Mouse (Mus musculus) CH12.LX (cell line): ENCODE data around the gene Tmem59l. TPM values are rescaled to one million over a fixed set of nuclear protein-coding genes. Genes with fewer than 3 reads are reported as not detected.

Experiments
- DNase-seq: peaks from one replicate; pipeline ENCODE4 v3.0.0-alpha.2; 2013; ENCODE audit errors: extremely low read depth
- H3K27ac ChIP-seq: 2 replicates; pipeline ENCODE4 v1.5.1; 2012; ENCODE audit warnings: low read depth, mild to moderate bottlenecking, control low read depth, moderate library complexity; ENCODE audit not compliant: insufficient read depth
- H3K27me3 ChIP-seq: replicated peaks from 2 replicates; pipeline ENCODE3; 2012; ENCODE audit warnings: inconsistent platforms
- H3K36me3 ChIP-seq, 2 experiments: replicated peaks in 1 of 2; 2 replicates each; pipeline versions ENCODE3 to v1.6.1; 2012; ENCODE audit warnings: inconsistent platforms in 1 of 2, low read length in 1 of 2, mild to moderate bottlenecking in 1 of 2, mixed read lengths in 1 of 2, moderate library complexity in 1 of 2; ENCODE audit not compliant: control insufficient read depth in 1 of 2, insufficient read depth in 1 of 2
- H3K4me1 ChIP-seq, 2 experiments: 2 replicates each; pipeline ENCODE4 v1.6.1; 2012; ENCODE audit warnings: inconsistent platforms in 1 of 2, moderate library complexity in 1 of 2; ENCODE audit not compliant: insufficient read depth in 2 of 2, control insufficient read depth in 1 of 2
- H3K4me2 ChIP-seq: 2 replicates; pipeline ENCODE4 v1.6.1; 2012; ENCODE audit warnings: low read depth, mild to moderate bottlenecking, control low read depth; ENCODE audit not compliant: poor library complexity, insufficient read depth, severe bottlenecking
- H3K4me3 ChIP-seq, 3 experiments: fragments of 150-350 bp in 1 of 3; sonication (generic) in 1 of 3; replicated peaks in 1 of 3; 2 replicates each; pipeline versions ENCODE3 to v1.5.1; 2011 to 2012; ENCODE audit warnings: low read depth in 2 of 3, low read length in 2 of 3, mild to moderate bottlenecking in 2 of 3, moderate library complexity in 2 of 3, control low read depth in 1 of 3, improper control_type of control experiment in 1 of 3, inconsistent platforms in 1 of 3, mixed read lengths in 1 of 3; ENCODE audit not compliant: poor library complexity in 1 of 3
- H3K79me2 ChIP-seq: replicated peaks from 2 replicates; pipeline ENCODE4 v1.6.1; 2012; ENCODE audit warnings: mild to moderate bottlenecking, moderate library complexity; ENCODE audit not compliant: control insufficient read depth, poor library complexity, insufficient read depth, severe bottlenecking; ENCODE audit errors: extremely low read depth
- H3K9ac ChIP-seq: 2 replicates; pipeline ENCODE4 v1.6.1; 2012; ENCODE audit warnings: low read depth, mild to moderate bottlenecking, control low read depth, moderate library complexity; ENCODE audit not compliant: insufficient read depth
- H3K9me3 ChIP-seq: replicated peaks from 2 replicates; pipeline ENCODE3; 2012; ENCODE audit warnings: low read length, inconsistent platforms, mixed read lengths
- BHLHE40 ChIP-seq: IDR thresholded peaks from 2 replicates; pipeline ENCODE4 v1.6.1; 2011; ENCODE audit warnings: mild to moderate bottlenecking, low read depth, low read length, improper control_type of control experiment
- CHD2 ChIP-seq: IDR thresholded peaks from 2 replicates; pipeline ENCODE4 v1.6.1; 2011; ENCODE audit warnings: low read length, improper control_type of control experiment
- CTCF ChIP-seq, 2 experiments: IDR thresholded peaks in 1 of 2; conservative IDR thresholded peaks in 1 of 2; 2 replicates each; pipeline ENCODE4 v1.5.1; 2011 to 2012; ENCODE audit warnings: low read depth in 2 of 2, low read length in 2 of 2, improper control_type of control experiment in 1 of 2, inconsistent platforms in 1 of 2, mild to moderate bottlenecking in 1 of 2, moderate library complexity in 1 of 2
- E2F4 ChIP-seq: IDR thresholded peaks from 2 replicates; pipeline ENCODE4 v1.6.1; 2011; ENCODE audit warnings: low read depth, low read length, improper control_type of control experiment; ENCODE audit not compliant: insufficient replicate concordance
- EP300 ChIP-seq: IDR thresholded peaks from 2 replicates; pipeline ENCODE4 v1.6.1; 2011; ENCODE audit warnings: low read length, improper control_type of control experiment
- GABPA ChIP-seq: IDR thresholded peaks from 2 replicates; pipeline ENCODE4 v1.6.1; 2012; ENCODE audit warnings: low read depth, low read length, improper control_type of control experiment, inconsistent platforms; ENCODE audit not compliant: insufficient replicate concordance
- HCFC1 ChIP-seq: IDR thresholded peaks from 2 replicates; pipeline ENCODE4 v1.6.1; 2012; ENCODE audit warnings: low read depth, mild to moderate bottlenecking, inconsistent platforms, low read length, improper control_type of control experiment
- JUN ChIP-seq: IDR thresholded peaks from 2 replicates; pipeline ENCODE4 v1.6.1; 2011; ENCODE audit warnings: low read depth, mild to moderate bottlenecking, low read length, improper control_type of control experiment, moderate library complexity; ENCODE audit not compliant: insufficient read depth
- KAT2A ChIP-seq: IDR thresholded peaks from 2 replicates; pipeline ENCODE4 v1.6.1; 2012; ENCODE audit warnings: low read length, improper control_type of control experiment, inconsistent platforms; ENCODE audit not compliant: insufficient replicate concordance
- MAX ChIP-seq: IDR thresholded peaks from 2 replicates; pipeline ENCODE4 v1.6.1; 2011; ENCODE audit warnings: low read length, improper control_type of control experiment
- MAZ ChIP-seq: IDR thresholded peaks from 2 replicates; pipeline ENCODE4 v1.6.1; 2012; ENCODE audit warnings: low read depth, mild to moderate bottlenecking, inconsistent platforms, low read length, improper control_type of control experiment, moderate library complexity
- MEF2A ChIP-seq: IDR thresholded peaks from 2 replicates; pipeline ENCODE4 v1.6.1; 2014; ENCODE audit warnings: low read depth, mild to moderate bottlenecking, inconsistent platforms, low read length, improper control_type of control experiment, borderline replicate concordance
- MXI1 ChIP-seq: IDR thresholded peaks from 2 replicates; pipeline ENCODE4 v1.6.1; 2011; ENCODE audit warnings: mild to moderate bottlenecking, low read depth, low read length, improper control_type of control experiment
- MYC ChIP-seq: IDR thresholded peaks from 2 replicates; pipeline ENCODE4 v1.6.1; 2011; ENCODE audit warnings: low read depth, mild to moderate bottlenecking, improper control_type of control experiment, low read length
- NELFE ChIP-seq: IDR thresholded peaks from 2 replicates; pipeline ENCODE4 v1.6.1; 2011; ENCODE audit warnings: low read depth, low read length, improper control_type of control experiment
- NRF1 ChIP-seq: IDR thresholded peaks from 2 replicates; pipeline ENCODE4 v1.6.1; 2014; ENCODE audit warnings: low read depth, mild to moderate bottlenecking, inconsistent platforms, low read length, improper control_type of control experiment, moderate library complexity
- POLR2A ChIP-seq: IDR thresholded peaks from 2 replicates; pipeline ENCODE4 v1.6.1; 2011; ENCODE audit warnings: low read depth, mild to moderate bottlenecking, improper control_type of control experiment, low read length
- POLR2AphosphoS2 ChIP-seq: IDR thresholded peaks from 2 replicates; pipeline ENCODE4 v1.6.1; 2011; ENCODE audit warnings: low read depth, low read length, improper control_type of control experiment
- SIN3A ChIP-seq: IDR thresholded peaks from 2 replicates; pipeline ENCODE4 v1.6.1; 2012; ENCODE audit warnings: low read length, improper control_type of control experiment, inconsistent platforms
- SMC3 ChIP-seq: IDR thresholded peaks from 2 replicates; pipeline ENCODE4 v1.6.1; 2011; ENCODE audit warnings: low read depth, low read length, improper control_type of control experiment
- TCF12 ChIP-seq: IDR thresholded peaks from 2 replicates; pipeline ENCODE4 v1.6.1; 2014; ENCODE audit warnings: low read depth, mild to moderate bottlenecking, inconsistent platforms, low read length, improper control_type of control experiment
- UBTF ChIP-seq: IDR thresholded peaks from 2 replicates; pipeline ENCODE4 v1.6.1; 2012; ENCODE audit warnings: low read depth, mild to moderate bottlenecking, inconsistent platforms, low read length, improper control_type of control experiment, moderate library complexity
- USF1 ChIP-seq: IDR thresholded peaks from 2 replicates; pipeline ENCODE4 v1.6.1; 2014; ENCODE audit warnings: low read depth, mild to moderate bottlenecking, inconsistent platforms, low read length, improper control_type of control experiment
- ZKSCAN1 ChIP-seq: IDR thresholded peaks from 2 replicates; pipeline ENCODE4 v1.6.1; 2012; ENCODE audit warnings: low read depth, inconsistent platforms, low read length, improper control_type of control experiment, borderline replicate concordance
- ZMIZ1 ChIP-seq: IDR thresholded peaks from 2 replicates; pipeline ENCODE4 v1.6.1; 2012; ENCODE audit warnings: low read depth, mild to moderate bottlenecking, inconsistent platforms, low read length, improper control_type of control experiment
- dilution Hi-C: fragments of 300-500 bp; cut with MboI; formaldehyde crosslinking; loops from 2 replicates; pipeline ENCODE4 v1.14.3; 2020; ENCODE audit warnings: low sequenced_read_pairs; ENCODE audit not compliant: extremely low pct_unique_long_range_greater_than_20kb, extremely low pct_ligation_motif_present
- in situ Hi-C: fragments of 300-500 bp; cut with MboI; formaldehyde crosslinking; loops from 3 replicates; pipeline ENCODE4 v1.14.3; 2019; ENCODE audit warnings: low sequenced_read_pairs, low pct_ligation_motif_present, low pct_unique_long_range_greater_than_20kb, mixed read lengths
- polyA plus RNA-seq: library from polyadenylated mRNA; unstranded; fragments of >175 nt; gene quantifications from 2 replicates; pipeline ENCODE4 v1.2.1, GENCODE M21; 2012; ENCODE audit warnings: low read depth; ENCODE audit not compliant: insufficient read length
- total RNA-seq, 2 experiments: library from RNA; depleted of rRNA; stranded (reverse); fragments of 300-350 nt in 1 of 2; fragments of >200 nt in 1 of 2; gene quantifications; 2 replicates each; pipeline ENCODE4 v1.2.3; 2012 to 2014

Gene Tmem59l
- total and polyA plus RNA-seq, 3 experiments = not detected

- Histone ChIP-seq H3K9ac (no peak overlapping the region), H3K9me3 (no peaks in the 10 kb centered on the region), H3K79me2 (no peaks in the 10 kb centered on the region), H3K4me2 (peak overlapping the region; percentile 26), H3K36me3 (no peaks in the 10 kb centered on the region), H3K4me1 (peaks cover 10 to 25% of the 10 kb centered on the region in 2 experiments), H3K4me3 (peak overlapping the region in 1 of 3 experiments; percentile 9), H3K27ac (no peak overlapping the region), H3K27me3 (peaks cover 96% of the 10 kb centered on the region)
- no peak for DNase-seq
- in situ Hi-C loops (no loop called here), dilution Hi-C loops (no loop called here)
- TF ChIP-seq EP300 (no peak), ZKSCAN1 (no peak), SMC3 (no peak), SIN3A (no peak), MYC (no peak), NRF1 (0 out of 2 replicates have a peak, but pooled peaks have one; percentile 20), UBTF (0 out of 2 replicates have a peak, but pooled peaks have one; percentile 65), ZMIZ1 (no peak), CHD2 (no peak), JUN (no peak), MAZ (no peak), POLR2AphosphoS2 (no peak), POLR2A (0 out of 2 replicates have a peak, but pooled peaks have one; percentile 24), BHLHE40 (peak; percentile 50; the same call in 1 of the 2 replicates), CTCF (conservative IDR thresholded peaks at IDR 0.05 in 1 of 2, IDR thresholded peaks at IDR 0.05 in 1 of 2; ENCODE audit: low read depth in 2 of 2, low read length in 2 of 2) (no peak), MXI1 (peak; percentile 65; the same call in 1 of the 2 replicates), GABPA (no peak), MAX (peak; percentile 29; the same call in 1 of the 2 replicates), NELFE (no peak), TCF12 (peak; percentile 40; the same call in 1 of the 2 replicates), MEF2A (no peak), HCFC1 (no peak), USF1 (peak; percentile 40), KAT2A (no peak), E2F4 (no peak)
These were observed 1.0 kb upstream of the Tmem59l start for GRCm38 (mm10) chr8:70487993-70488796.
